Mouse (Mus musculus) neutrophil, adult 5-6 weeks (primary cell): Measurements from ENCODE around the gene Mfsd5. TPM values are rescaled to one million over a fixed set of nuclear protein-coding genes. Genes with fewer than 3 reads are reported as not detected.

Experiments
- ATAC-seq: fragments of 151-379, 151-347 bp; 2 replicates; pipeline ENCODE4 v1.8.0; 2017; ENCODE audit warnings: mild to moderate bottlenecking, moderate TSS enrichment; ENCODE audit not compliant: insufficient number of reproducible peaks, poor library complexity, low FRiP score, severe bottlenecking; ENCODE audit errors: extremely low read depth
- total RNA-seq: library from RNA; stranded (forward); fragments of 200-1000 nt; gene quantifications from 2 replicates; pipeline ENCODE4 v1.2.3, GENCODE M21; 2017

The Mfsd5 gene
- total RNA-seq, 1 experiment from 2014 or later: 21.6 TPM

DNA sequence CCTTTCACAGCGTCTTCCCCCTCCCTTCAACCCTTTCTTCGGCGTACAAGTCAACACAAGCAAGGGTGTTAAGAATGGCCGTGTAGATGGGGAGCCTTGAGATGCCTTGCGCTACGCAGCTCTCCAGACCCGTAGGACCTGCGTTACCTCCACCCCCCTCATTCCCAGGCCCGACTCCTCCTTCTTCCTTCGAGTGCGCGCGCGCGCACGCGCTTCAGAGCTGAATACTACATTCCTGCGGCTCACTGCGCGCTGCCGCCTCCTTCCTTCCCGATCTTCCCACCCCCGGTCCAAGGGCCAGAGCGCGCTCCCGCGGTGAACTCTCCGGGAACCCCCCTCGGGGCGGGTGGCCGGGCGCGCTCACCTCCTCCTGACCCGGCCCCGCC lies 32.4 kb upstream of the Mfsd5 start:
- peak; percentile 21; the same call in 1 of the 2 replicates for ATAC-seq

DNA sequence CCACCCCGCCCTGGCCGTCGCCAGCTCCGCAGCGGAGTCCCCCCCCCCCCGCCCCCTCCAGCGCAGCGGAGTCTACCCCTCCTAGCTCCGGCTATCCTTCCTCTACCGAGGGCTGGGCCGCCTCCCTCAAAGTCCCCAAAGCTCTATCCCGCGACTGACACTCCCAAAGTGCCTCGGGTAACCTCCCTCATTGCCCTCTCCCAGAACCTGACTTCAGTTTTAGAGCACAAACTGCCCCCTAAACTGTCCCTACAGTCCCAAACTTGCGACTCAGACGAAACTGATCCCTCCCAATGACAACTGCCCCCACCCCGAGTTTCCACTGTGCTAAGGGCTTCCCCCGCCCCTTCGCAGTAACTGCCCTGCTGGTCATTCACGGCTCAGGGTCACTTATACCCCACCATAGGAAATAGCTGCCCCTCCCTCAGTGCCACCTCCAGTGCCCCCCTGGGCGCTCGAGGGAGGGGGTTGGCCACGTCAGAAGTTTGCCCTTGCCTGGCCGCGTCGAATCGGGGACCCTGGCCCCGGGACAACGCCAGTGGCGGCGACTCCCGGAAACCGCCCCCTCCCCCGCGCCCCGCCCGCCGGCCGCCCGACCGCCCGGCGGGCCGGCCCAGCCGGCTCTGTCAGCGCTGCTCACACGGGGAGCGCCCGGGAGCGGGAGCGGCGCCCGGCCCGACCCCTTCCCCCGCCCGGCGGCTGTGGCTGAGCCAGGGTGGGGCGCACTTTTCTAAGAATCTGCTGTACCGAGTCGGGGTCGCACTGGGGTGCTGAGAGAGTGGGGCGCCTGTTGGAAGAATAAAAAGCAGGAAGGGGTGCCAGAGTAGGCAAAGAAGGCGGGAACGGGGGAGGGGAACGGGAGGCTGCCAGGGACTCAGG lies 31.8 kb upstream of the Mfsd5 start:
- ATAC-seq: no peak

GRCm38 (mm10) chr15:102248131-102248811 lies 31.0 kb upstream of the Mfsd5 start:
- no peak for ATAC-seq

- ATAC-seq: no peak
Measured at GRCm38 (mm10) chr15:102248812-102249191, 30.5 kb upstream of the Mfsd5 start.

- no peak for ATAC-seq
Measured at GRCm38 (mm10) chr15:102249251-102249691, 30.0 kb upstream of the Mfsd5 start.

DNA sequence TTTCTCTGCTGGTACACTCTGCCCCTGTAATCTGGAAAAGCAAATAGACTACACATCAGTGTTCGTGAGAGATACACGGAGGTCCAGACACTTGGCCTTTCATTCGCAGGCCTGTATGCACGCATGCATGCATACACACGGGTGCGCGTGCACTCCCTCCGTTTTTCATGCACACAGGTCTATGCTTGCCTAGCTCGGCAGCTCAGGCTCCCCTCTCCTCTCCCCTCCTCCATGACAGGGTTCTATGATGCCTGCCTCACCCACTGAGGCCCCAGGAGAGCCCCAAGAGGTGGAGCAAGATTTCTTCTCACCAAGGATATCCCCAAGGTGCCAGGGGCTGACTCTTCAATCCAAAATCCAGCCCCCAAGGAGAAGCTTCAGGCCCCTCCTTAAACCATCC lies 29.3 kb upstream of the Mfsd5 start:
- ATAC-seq: no peak

GRCm38 (mm10) chr15:102250521-102250920 lies 28.7 kb upstream of the Mfsd5 start:
- no peak for ATAC-seq

- no peak for ATAC-seq
Measured at GRCm38 (mm10) chr15:102255547-102256255, 23.6 kb upstream of the Mfsd5 start.

DNA sequence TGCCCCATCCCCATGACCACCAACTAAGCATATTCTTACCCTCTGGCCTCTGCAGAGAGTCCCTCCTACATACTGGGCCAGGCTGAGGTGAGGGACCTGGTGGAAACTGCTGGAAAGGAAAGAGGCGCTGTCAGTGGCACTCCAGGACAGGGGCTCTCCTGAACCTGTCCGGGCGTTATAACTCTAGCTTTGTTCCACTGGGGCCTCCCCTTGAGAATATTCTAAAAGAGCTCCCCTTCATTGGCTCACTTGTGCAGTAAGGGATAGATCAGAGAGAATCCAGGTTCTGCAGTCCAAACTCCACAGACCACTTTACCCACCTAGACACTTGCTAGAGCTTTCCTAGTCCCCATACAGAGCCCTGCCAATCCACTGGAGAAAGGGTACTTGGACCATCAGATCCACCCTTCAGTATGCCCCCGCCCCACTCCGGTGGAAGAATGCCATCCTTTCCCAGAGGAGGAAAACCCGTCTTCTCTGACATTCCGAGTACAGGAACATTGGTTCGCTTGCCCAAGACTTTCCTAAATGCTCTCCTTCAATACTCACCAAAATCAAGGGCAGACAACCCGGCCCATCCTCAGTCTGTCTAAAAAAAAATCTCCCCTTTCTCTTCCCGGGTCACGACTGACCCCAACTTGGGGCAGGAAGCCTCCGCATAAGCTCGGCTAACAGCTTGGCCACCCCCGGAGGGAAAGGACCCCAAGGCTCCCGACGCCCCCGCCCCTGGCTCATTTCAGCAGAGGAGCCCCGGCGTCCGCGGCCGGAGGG lies 22.6 kb upstream of the Mfsd5 start:
- ATAC-seq: no peak

- ATAC-seq: no peak
Measured at GRCm38 (mm10) chr15:102257202-102258075, 21.8 kb upstream of the Mfsd5 start, which contains the start of gene Rarg. Rarg (minus strand) TSS chr15:102257517.

DNA sequence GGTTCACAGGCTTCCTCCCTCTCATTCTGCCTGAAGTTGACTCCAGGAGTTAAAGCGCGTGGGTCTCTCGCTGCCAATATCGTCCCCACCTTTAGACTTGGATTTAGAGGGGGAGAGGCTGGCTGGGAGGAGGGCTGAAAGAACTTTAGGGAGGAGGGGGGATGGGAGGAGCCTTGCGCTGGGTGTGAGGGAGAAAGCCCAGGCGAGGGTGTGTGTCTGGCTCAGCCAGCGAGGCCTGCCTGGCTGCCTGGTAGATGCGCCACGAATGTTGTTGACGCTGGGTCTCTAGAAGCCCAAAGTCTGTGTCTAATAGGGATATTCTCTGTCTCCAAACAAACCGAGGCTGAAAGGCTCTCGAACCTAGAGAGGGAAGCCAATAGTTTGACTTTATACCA lies 21.2 kb upstream of the Mfsd5 start:
- ATAC-seq: no peak

GRCm38 (mm10) chr15:102258581-102259253 lies 20.5 kb upstream of the Mfsd5 start:
- ATAC-seq: no peak

DNA sequence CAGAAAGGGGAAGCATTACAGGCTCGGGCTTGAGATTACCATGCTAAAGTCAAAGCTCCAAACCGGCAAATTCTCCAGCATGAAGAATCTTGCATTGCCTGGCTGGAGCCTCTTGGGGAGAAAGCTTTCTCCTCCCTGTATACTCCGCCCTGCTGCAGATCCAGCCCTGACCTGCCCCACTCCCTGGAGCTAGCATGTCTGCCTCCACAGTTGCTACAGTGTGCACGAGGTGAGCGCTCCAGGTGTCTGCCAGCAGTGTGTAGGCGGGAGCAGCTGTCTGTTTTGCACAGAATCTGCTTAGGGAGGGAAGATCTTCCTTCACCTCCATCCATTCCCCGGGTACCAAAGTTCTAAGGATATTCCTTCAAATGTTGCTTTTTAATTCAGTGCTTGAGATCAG lies 16.7 kb upstream of the Mfsd5 start:
- no peak for ATAC-seq

- no peak for ATAC-seq
Measured at GRCm38 (mm10) chr15:102263037-102263436, 16.2 kb upstream of the Mfsd5 start.

- ATAC-seq: no peak
Measured at GRCm38 (mm10) chr15:102265548-102265947, 13.7 kb upstream of the Mfsd5 start.

- no peak for ATAC-seq
Measured at GRCm38 (mm10) chr15:102270274-102270960, 8.8 kb upstream of the Mfsd5 start, which contains the start of gene Gm9918. Gm9918 (plus strand) TSS chr15:102270563.

DNA sequence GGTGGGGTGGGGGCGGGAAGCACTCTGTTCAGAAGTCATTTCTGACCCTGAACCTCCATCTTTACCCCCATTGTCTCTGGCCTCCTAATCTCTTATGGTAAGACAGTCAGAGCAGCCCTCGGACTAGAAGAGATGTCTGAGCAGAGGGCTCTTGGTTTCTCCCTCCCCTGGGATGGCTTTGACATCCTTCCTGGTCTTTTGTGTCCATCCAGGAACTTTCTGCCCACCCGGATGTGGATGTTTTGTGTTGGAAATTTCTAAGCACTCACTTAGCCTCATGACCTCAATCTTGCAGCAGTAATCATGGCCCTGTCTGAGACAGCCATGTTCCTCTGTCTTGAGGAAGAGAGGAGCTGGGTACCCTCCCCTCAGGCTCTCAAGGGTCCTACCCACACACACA lies 7.8 kb upstream of the Mfsd5 start:
- no peak for ATAC-seq
